Mouse (Mus musculus): ENCODE measurements at regions not wholly inside any gene's neighbourhood (a gene's known extent, or its start where the extent isn't known, plus 50 kb on each side); places are given as distances from the start of the nearest gene placed in this dataset.

GRCm38 (mm10) chr12:90469754-90470153 lies 268.5 kb downstream of the Dio2 start:
- DNase-seq (ENCODE audit: low spot score in 2 of 2): no peak

DNA sequence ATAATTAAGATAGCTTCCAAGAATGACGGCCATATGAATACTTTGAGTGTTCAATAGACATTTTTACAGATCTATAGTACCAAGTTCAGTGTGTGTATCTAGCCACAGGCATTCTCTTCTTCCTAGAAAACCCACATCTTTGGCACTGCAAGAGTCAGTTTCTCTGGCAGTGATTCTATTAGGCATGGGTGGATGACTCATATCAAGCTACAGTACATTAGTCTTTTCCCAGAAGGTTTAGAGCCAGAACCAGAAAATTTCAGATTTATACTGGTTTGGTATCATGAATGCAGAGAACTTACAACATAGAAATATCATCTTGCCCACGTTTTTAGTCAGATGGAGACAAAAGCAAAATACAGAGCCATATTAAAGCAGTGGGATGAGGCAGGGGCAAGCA lies 278.1 kb downstream of the Dio2 start:
- no peak for DNase-seq (ENCODE audit: low spot score in 2 of 2)

DNA sequence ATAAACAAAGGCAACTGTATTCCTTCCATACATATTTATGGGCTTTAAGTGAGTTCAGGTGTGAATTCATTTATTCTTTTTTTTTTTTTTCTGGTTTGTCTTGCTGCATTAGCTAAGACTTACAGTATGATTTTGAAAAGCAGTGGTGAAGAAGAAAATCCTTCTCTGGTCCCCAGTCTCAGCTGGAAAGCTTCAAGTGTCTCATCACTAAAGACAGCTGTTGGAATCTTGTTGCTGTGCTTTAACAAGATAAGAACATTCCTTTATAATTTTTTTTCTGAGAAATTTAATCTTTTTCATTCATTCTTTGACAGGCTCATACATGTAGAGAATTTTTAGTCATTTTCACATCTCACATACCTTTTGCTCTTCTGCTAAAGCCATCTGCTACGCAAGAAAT lies 297.6 kb downstream of the Dio2 start:
- DNase-seq (ENCODE audit: low spot score in 2 of 2): no peak

DNA sequence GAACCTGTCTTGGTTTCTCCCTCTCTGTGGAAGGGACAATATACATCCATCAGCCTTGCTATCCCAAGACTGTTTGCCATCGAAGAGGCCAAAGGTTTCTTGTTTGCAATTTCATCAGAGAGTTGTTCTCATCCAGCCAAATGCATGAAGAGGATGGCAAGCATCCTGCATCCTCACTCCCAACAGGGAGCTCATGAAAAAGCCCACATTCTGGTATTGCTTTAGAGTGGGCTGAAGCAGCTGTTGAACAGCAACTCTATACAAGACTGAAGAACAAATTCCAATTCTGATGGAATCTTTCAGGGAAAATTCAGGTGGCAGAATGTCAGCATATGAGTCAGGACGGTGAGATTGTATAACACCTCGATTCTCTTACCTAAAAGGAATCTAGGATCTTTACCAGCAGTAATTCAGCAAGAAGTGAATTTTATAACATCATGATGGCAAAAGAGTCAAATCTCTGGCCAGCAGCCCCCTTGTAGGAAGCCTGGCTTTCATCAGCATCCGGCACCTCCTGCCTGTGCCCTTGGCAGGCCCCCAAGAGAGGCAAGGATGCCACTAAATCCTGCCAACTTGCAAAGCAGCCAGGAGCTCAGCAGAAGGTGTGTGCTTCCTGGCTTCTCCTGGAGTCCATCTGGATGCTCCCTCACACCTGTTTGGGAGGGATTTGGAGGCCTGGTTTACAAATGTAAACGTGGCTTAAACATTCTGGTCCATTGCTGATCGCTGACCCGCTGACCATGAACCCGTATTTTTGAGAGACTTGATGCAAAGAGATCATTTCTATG lies 312.8 kb downstream of the Dio2 start:
- DNase-seq (ENCODE audit: low spot score in 2 of 2): peak; percentile 1 to 6

- DNase-seq (ENCODE audit: low spot score in 2 of 2): no peak
These were observed 320.5 kb downstream of the Dio2 start for GRCm38 (mm10) chr12:90417590-90418221.

DNA sequence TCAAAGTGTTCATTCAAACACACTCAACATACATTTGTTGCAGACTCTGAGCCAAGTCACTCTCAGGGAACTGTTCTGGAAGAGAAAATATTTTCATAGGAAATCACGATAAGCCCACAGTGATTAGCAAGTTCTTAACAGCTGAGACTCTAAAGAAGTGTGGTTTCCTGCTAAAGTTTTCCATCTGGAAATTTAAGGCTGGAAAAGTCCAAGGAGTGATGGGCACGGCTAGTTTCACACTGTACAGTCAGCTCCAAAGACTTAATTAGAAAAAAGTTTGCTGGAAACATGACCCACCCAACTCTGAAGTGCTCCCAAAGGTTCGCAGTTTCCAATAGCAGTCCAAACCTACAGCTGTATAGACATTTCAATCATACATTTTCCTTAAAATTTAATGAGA lies 329.5 kb downstream of the Dio2 start:
- no peak for DNase-seq (ENCODE audit: low spot score in 2 of 2)

DNA sequence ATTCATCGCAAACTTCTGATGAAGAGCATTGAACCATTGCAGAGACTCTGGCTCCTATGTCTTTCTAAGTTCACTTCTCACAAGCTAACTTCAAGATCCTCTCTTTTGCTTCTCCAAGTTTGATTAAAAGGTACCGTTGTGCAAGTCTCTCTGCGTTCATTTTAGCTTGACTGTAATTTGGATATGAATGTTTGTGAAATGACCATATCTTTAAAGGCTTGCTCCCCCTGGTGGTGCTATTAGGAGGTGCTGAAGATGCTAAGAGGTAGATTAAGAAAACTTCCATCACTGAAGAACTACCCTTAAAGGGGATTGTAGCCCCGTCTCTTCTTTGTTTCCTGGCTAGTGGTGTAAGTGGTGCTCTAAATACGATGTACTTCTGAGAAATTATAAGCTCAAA lies 339.7 kb downstream of the Dio2 start:
- no peak for DNase-seq (ENCODE audit: low spot score in 2 of 2)

All from right cerebral cortex, postnatal 36 days (tissue).